Mouse (Mus musculus) layer of hippocampus, adult 9-10 months (tissue): ENCODE measurements around the gene Ccdc84.
"Not testable (repeated sequence)": the region's sequence is repeated elsewhere in the genome, so short reads cannot be mapped to it uniquely, and the experiment has no call there.

Source experiments
- DNase-seq: peaks from one replicate; pipeline ENCODE4 v3.0.0; 2022; ENCODE audit warnings: low spot score

The Ccdc84 gene

GRCm38 (mm10) chr9:44418519-44419385 lies at the start of gene Ccdc84:
TSS of gene Ccdc84 (minus strand) at chr9:44418569.
- no peak for DNase-seq

GRCm38 (mm10) chr9:44461950-44462349 lies 43.6 kb upstream of the Ccdc84 start:
- no peak for DNase-seq

GRCm38 (mm10) chr9:44457035-44457742 lies 38.8 kb upstream of the Ccdc84 start:
- peak; percentile 82 for DNase-seq

GRCm38 (mm10) chr9:44454891-44455220 lies 36.5 kb upstream of the Ccdc84 start, which contains the start of gene Upk2:
TSS of gene Upk2 (minus strand) at chr9:44454976.
- DNase-seq = no peak

- DNase-seq = peak; percentile 73
Observed at GRCm38 (mm10) chr9:44454132-44454890, 35.9 kb upstream of the Ccdc84 start.

GRCm38 (mm10) chr9:44450387-44450786 lies 32.0 kb upstream of the Ccdc84 start:
- DNase-seq = no peak

GRCm38 (mm10) chr9:44444402-44445025 lies 26.1 kb upstream of the Ccdc84 start:
- DNase-seq = not testable (repeated sequence)

- DNase-seq = no peak
Observed at GRCm38 (mm10) chr9:44440961-44441360, 22.6 kb upstream of the Ccdc84 start, which contains the start of gene Foxr1. TSS of gene Foxr1 (minus strand) at chr9:44441136.

GRCm38 (mm10) chr9:44435747-44436146 lies 17.4 kb upstream of the Ccdc84 start:
- DNase-seq = no peak

GRCm38 (mm10) chr9:44432577-44433185 lies 14.3 kb upstream of the Ccdc84 start:
- DNase-seq = no peak

- DNase-seq = no peak
Observed at GRCm38 (mm10) chr9:44423576-44423975, 5.2 kb upstream of the Ccdc84 start.

- no peak for DNase-seq
Observed at GRCm38 (mm10) chr9:44420280-44420898, 2.0 kb upstream of the Ccdc84 start.

- not testable (repeated sequence) for DNase-seq
Observed at GRCm38 (mm10) chr9:44419730-44420129, 1.4 kb upstream of the Ccdc84 start.

GRCm38 (mm10) chr9:44417892-44418363 lies 441 bp downstream of the Ccdc84 start:
- peak; percentile 94 for DNase-seq

- no peak for DNase-seq
Observed at GRCm38 (mm10) chr9:44417156-44417891, 1.0 kb downstream of the Ccdc84 start.

GRCm38 (mm10) chr9:44412781-44413180 lies 5.6 kb downstream of the Ccdc84 start:
- no peak for DNase-seq

- DNase-seq = no peak
Observed at GRCm38 (mm10) chr9:44412306-44412705, 6.1 kb downstream of the Ccdc84 start.

GRCm38 (mm10) chr9:44411601-44412130 lies 6.7 kb downstream of the Ccdc84 start:
- DNase-seq = no peak

GRCm38 (mm10) chr9:44410647-44411336 lies 7.6 kb downstream of the Ccdc84 start:
- no peak for DNase-seq
